ENCODE assay signal across 16 mouse cellular contexts in genomic region chr12:33411580-33412151, GRCm38 (mm10). TPM values are rescaled to one million over a fixed set of nuclear protein-coding genes. Genes with fewer than 3 reads are reported as not detected.
DNase-seq lines count a peak whose midpoint lies in the region; ATAC-seq and TF ChIP-seq lines count a peak whose summit lies in the region.
"Had no signal": no experiment of that assay in that cellular context is flagged by ENCODE, and none has a peak within 500 bp of the region (broad histone marks: within the 10 kb centered on the region; RNA-seq: fewer than 3 reads in every experiment).

No protein-coding gene starts in this region.

- no peaks in the 10 kb centered on the region for H3K27me3 ChIP-seq in limb, embryonic 14.5 days (ENCODE audit: control insufficient read depth, insufficient read depth, low read length)
- no peaks in the 10 kb centered on the region for H3K27me3 ChIP-seq in limb, embryonic 10.5 days (ENCODE audit: low read depth, poor library complexity, severe bottlenecking)
- H3K27me3 ChIP-seq: forebrain, embryonic 15.5 days; liver, embryonic 13.5 days; midbrain, embryonic 15.5 days had no signal

- no peaks in the 10 kb centered on the region for H3K9me3 ChIP-seq in limb, embryonic 14.5 days (ENCODE audit: control insufficient read depth, low read length)
- H3K9me3 ChIP-seq in limb, embryonic 10.5 days (replicated peaks), result no peaks in the 10 kb centered on the region
- H3K9me3 ChIP-seq: embryonic facial prominence, embryonic 10.5 days; forebrain, embryonic 15.5 days; heart, embryonic 13.5 days; liver, embryonic 13.5 days; midbrain, embryonic 15.5 days had no signal

- intact Hi-C loops in left cerebral cortex, postnatal 36 days (cut with DNase I), result no loop called here

- H3K4me2 ChIP-seq in limb, embryonic 14.5 days (replicated peaks; ENCODE audit: low read depth, low read length, severe bottlenecking), result no peak overlapping the region
- H3K4me2 ChIP-seq: forebrain, embryonic 15.5 days; heart, embryonic 13.5 days; liver, embryonic 13.5 days; midbrain, embryonic 15.5 days had no signal

- DNase-seq in embryo, embryonic 11 days, result peak; percentile 27
- DNase-seq in embryo, embryonic 10 days (ENCODE audit: low spot score), result no peak
- DNase-seq in limb, embryonic 14.5 days (ENCODE audit: low spot score), result peak; percentile 36
- no peak for DNase-seq in limb, embryonic 10.5 days (ENCODE audit: low spot score)
- DNase-seq in T-cell, adult 2 months (ENCODE audit: low spot score), result peak; percentile 3
- no peak for DNase-seq in left cerebral cortex, postnatal 36 days (ENCODE audit: low spot score in 2 of 2)
- no peak for DNase-seq in ovary, postnatal 10 days (ENCODE audit: low spot score)
- DNase-seq: kidney, adult 8-10 months; layer of hippocampus, adult 9-11 months; liver, embryonic 13.5 days; thymus, postnatal 25 days had no signal

- 46% methylated on average over 6 of the region's 6 CpGs for WGBS in limb, embryonic 14.5 days
- WGBS in limb, embryonic 10.5 days, result 54% methylated on average over 6 of the region's 6 CpGs

- no peaks in the 10 kb centered on the region for H3K36me3 ChIP-seq in limb, embryonic 14.5 days (ENCODE audit: control insufficient read depth, insufficient read depth, low read length)
- no peaks in the 10 kb centered on the region for H3K36me3 ChIP-seq in limb, embryonic 10.5 days
- H3K36me3 ChIP-seq: embryonic facial prominence, embryonic 10.5 days; forebrain, embryonic 15.5 days; heart, embryonic 13.5 days; liver, embryonic 13.5 days; midbrain, embryonic 15.5 days had no signal

- H3K4me3 ChIP-seq in limb, embryonic 14.5 days (replicated peaks; ENCODE audit: low read length), result no peak overlapping the region
- no peak overlapping the region for H3K4me3 ChIP-seq in limb, embryonic 10.5 days
- H3K4me3 ChIP-seq: embryonic facial prominence, embryonic 10.5 days; forebrain, embryonic 15.5 days; heart, embryonic 13.5 days; liver, embryonic 13.5 days; midbrain, embryonic 15.5 days had no signal

- no peaks in the 10 kb centered on the region for H3K4me1 ChIP-seq in limb, embryonic 14.5 days (ENCODE audit: control insufficient read depth, insufficient read depth, low read length)
- no peaks in the 10 kb centered on the region for H3K4me1 ChIP-seq in limb, embryonic 10.5 days
- H3K4me1 ChIP-seq: embryonic facial prominence, embryonic 10.5 days; forebrain, embryonic 15.5 days; heart, embryonic 13.5 days; liver, embryonic 13.5 days; midbrain, embryonic 15.5 days had no signal

- no peak for TF ChIP-seq POLR2A in limb, embryonic 14.5 days (IDR thresholded peaks at IDR 0.05; ENCODE audit: borderline replicate concordance, extremely low read depth, insufficient read depth, insufficient read length)

- H3K9ac ChIP-seq in limb, embryonic 14.5 days (ENCODE audit: low read depth, low read length, severe bottlenecking), result no peak overlapping the region
- H3K9ac ChIP-seq: forebrain, embryonic 15.5 days; heart, embryonic 13.5 days; liver, embryonic 13.5 days; midbrain, embryonic 15.5 days had no signal

- no peak overlapping the region for H3K27ac ChIP-seq in limb, embryonic 14.5 days (replicated peaks; ENCODE audit: low read depth, low read length)
- no peak overlapping the region for H3K27ac ChIP-seq in limb, embryonic 10.5 days
- H3K27ac ChIP-seq: embryonic facial prominence, embryonic 10.5 days; forebrain, embryonic 15.5 days; heart, embryonic 13.5 days; liver, embryonic 13.5 days; midbrain, embryonic 15.5 days had no signal

- ATAC-seq in limb, embryonic 14.5 days (ENCODE audit: low FRiP score, low read depth), result no peak
- 0 out of 2 replicates have a peak, but pooled peaks have one; percentile 31 for ATAC-seq in monocyte, adult 5-6 weeks (replicated peaks; ENCODE audit: insufficient number of reproducible peaks, low FRiP score, low TSS enrichment, poor library complexity, severe bottlenecking)
- ATAC-seq: forebrain, embryonic 15.5 days; midbrain, embryonic 15.5 days had no signal

RNA-seq across cellular contexts. Expression of gene Efcab10, which starts 17.0 kb away (rescaled TPM):
- 0.15 TPM in 1 of 2 replicates, not detected in the other for polyA plus RNA-seq in limb, embryonic 14.5 days (2012; rRNA removed)
- 0.32 TPM in 1 of 2 replicates, not detected in the other for polyA plus RNA-seq in limb, embryonic 14.5 days (2014; fragmentation: Nextera tagmentation; extraction: Ambion mirVana)
- polyA plus RNA-seq in limb, embryonic 10.5 days (2016; fragmentation: Nextera tagmentation; extraction: Ambion mirVana), result 0.39 and 0.83 TPM in 2 replicates
- not detected in 3 replicates for total RNA-seq in monocyte, adult 5-6 weeks (2017)
- total RNA-seq in left cerebral cortex, postnatal 36 days (2021), result 1 to 10 TPM; 2.6 to 2.9 TPM
- polyA plus RNA-seq: heart, embryonic 13.5 days; liver, embryonic 13.5 days had no signal

RNA-seq across cellular contexts. Expression of gene Twistnb, which starts 17.8 kb away (rescaled TPM):
- polyA plus RNA-seq in limb, embryonic 14.5 days (2012; rRNA removed), result 8.7 and 9.2 TPM in 2 replicates
- 56.1 and 66.8 TPM in 2 replicates for polyA plus RNA-seq in limb, embryonic 14.5 days (2014; fragmentation: Nextera tagmentation; extraction: Ambion mirVana)
- polyA plus RNA-seq in limb, embryonic 10.5 days (2016; fragmentation: Nextera tagmentation; extraction: Ambion mirVana), result 79.1 and 84.9 TPM in 2 replicates
- 49.9 to 65.7 TPM (median 62.9 TPM) in 3 replicates for total RNA-seq in monocyte, adult 5-6 weeks (2017)
- total RNA-seq in left cerebral cortex, postnatal 36 days (2021), result 10 to 100 TPM; 13.3 to 13.7 TPM

Comparison
In these comparisons a context has a peak if more than half of its experiments do, and no peak if none do; other contexts are left out.
1. DNase-seq: peak in embryo, embryonic 11 days (single experiment), limb, embryonic 14.5 days (single experiment) and T-cell, adult 2 months (single experiment); none in embryo, embryonic 10 days (single experiment), limb, embryonic 10.5 days (single experiment), left cerebral cortex, postnatal 36 days (0 of 2) and ovary, postnatal 10 days (single experiment).